Mouse (Mus musculus) ES-Bruce4 (cell line): ENCODE measurements at regions not wholly inside any gene's neighbourhood (a gene's known extent, or its start where the extent isn't known, plus 50 kb on each side); places are given as distances from the start of the nearest gene placed in this dataset.

Source experiments
- H3K27ac ChIP-seq: 2 replicates; pipeline ENCODE4 v1.5.1; 2012; ENCODE audit warnings: low read length, inconsistent platforms; ENCODE audit not compliant: insufficient read depth
- H3K27me3 ChIP-seq: 2 replicates; pipeline ENCODE4 v1.6.1; 2012; ENCODE audit warnings: mild to moderate bottlenecking, low read length, inconsistent platforms; ENCODE audit not compliant: control insufficient read depth, poor library complexity, insufficient read depth, severe bottlenecking
- H3K36me3 ChIP-seq: 2 replicates; pipeline ENCODE4 v1.6.1; 2012; ENCODE audit warnings: inconsistent platforms, mild to moderate bottlenecking, low read length, moderate library complexity; ENCODE audit not compliant: control insufficient read depth, poor library complexity, insufficient read depth, severe bottlenecking
- H3K4me1 ChIP-seq: one replicate; pipeline ENCODE4 v1.8.1; 2011; ENCODE audit warnings: low read length; ENCODE audit not compliant: control insufficient read depth, insufficient read depth
- H3K4me3 ChIP-seq: 2 replicates; pipeline ENCODE4 v1.5.1; 2011; ENCODE audit warnings: low read depth, mild to moderate bottlenecking, low read length
- H3K9ac ChIP-seq: 2 replicates; pipeline ENCODE4 v1.6.1; 2012; ENCODE audit warnings: low read depth, mild to moderate bottlenecking, inconsistent platforms; ENCODE audit not compliant: poor library complexity, severe bottlenecking
- H3K9me3 ChIP-seq: replicated peaks from 2 replicates; pipeline ENCODE4 v1.6.1; 2012; ENCODE audit warnings: mild to moderate bottlenecking, low read length, inconsistent platforms; ENCODE audit not compliant: control insufficient read depth, poor library complexity, insufficient read depth, severe bottlenecking
- CTCF ChIP-seq: IDR thresholded peaks from one replicate; pipeline ENCODE4 v1.8.1; 2011; ENCODE audit warnings: low read depth, low read length
- EP300 ChIP-seq: IDR thresholded peaks from 2 replicates; pipeline ENCODE4 v1.6.1; 2011; ENCODE audit warnings: low read depth, low read length; ENCODE audit not compliant: insufficient read depth
- POLR2A ChIP-seq: IDR thresholded peaks from one replicate; pipeline ENCODE4 v1.8.1; 2011; ENCODE audit warnings: low read length; ENCODE audit not compliant: insufficient read depth

DNA sequence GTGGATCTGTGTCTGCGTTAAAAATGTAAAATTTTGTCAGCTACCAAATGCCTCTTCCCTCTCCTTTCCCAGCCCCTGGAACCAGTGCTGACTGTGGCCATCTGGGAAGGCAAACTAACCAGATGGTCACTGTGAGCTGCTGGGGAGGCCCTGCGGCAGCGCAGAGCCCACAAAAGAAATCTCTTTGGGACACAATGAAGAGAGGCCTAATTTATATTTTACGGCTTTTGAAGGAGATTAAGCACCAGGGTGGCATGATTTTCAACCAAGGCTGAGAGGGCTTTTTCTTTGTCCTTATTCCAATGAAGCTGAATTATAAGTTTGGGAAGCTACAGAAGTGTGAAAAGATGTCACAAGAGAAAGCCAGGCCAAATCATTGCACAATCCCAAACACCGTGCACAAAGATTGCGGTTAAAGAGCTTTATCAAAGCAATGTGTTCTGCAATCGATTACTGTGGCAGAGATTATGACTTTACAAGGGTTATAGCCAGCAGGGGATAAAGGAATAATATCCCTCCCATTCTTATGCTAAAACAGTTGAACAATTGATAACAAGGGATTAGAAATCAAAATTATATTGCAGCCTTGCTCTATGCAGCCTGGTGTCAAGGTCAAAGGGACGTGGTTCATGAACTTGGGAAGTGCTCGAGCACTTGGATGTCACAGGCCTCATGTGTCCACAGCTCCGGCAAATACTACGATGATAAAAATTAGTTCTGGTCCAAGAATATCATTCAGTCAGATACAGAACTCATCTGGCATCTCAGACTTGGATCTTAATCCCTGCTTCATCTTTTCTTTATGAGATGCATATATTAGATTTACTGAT is 237.6 kb downstream of the Pros1 start:
- no peaks in the 10 kb centered on the region for H3K36me3 ChIP-seq
- TF ChIP-seq EP300 (no peak), CTCF (no peak), POLR2A (no peak)
- H3K4me3 ChIP-seq: no peak overlapping the region
- no peaks in the 10 kb centered on the region for H3K27me3 ChIP-seq
- no peaks in the 10 kb centered on the region for H3K4me1 ChIP-seq
- no peaks in the 10 kb centered on the region; the same call in 1 of the 2 replicates for H3K9me3 ChIP-seq
- H3K9ac ChIP-seq: no peak overlapping the region
- no peak overlapping the region for H3K27ac ChIP-seq

DNA sequence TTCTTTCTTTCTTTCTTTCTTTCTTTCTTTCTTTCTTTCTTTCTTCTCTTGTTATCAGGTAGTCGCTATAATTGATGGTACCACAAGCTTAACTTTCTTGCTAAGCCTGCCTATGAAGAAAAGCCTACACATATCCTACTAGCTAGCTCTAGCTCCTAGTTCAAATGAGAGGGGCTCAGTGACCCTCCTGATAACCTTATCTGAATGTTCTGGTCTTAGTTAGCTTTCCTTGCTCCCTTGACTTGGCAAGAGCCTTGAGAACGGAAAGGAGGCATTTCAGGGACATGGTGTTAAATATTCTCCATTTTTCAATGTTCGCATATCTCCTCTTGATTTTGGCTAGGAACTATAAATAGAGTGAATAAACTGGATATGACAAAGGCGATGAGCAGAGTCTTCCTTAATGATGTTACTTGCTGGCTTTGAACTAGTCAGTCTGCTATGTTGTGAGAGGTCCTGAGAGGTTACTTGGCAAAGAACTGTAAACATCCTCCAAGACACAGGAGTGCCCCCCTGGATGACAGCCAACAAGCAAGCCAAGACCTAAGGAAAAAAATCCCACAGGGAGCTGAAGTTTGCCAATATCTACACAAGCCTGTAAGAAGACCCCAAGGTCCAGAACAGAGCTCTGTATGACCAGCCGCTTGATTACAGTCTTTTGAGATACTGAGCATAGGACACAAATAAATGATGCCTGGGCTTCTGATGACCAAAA is 240.2 kb downstream of the Pros1 start:
- Histone ChIP-seq H3K27me3 (no peaks in the 10 kb centered on the region), H3K9ac (no peak overlapping the region), H3K9me3 (no peaks in the 10 kb centered on the region; the same call in 1 of the 2 replicates), H3K4me3 (no peak overlapping the region), H3K27ac (no peak overlapping the region), H3K4me1 (no peaks in the 10 kb centered on the region), H3K36me3 (no peaks in the 10 kb centered on the region)
- TF ChIP-seq CTCF: no peak
- TF ChIP-seq POLR2A: no peak
- TF ChIP-seq EP300: no peak

DNA sequence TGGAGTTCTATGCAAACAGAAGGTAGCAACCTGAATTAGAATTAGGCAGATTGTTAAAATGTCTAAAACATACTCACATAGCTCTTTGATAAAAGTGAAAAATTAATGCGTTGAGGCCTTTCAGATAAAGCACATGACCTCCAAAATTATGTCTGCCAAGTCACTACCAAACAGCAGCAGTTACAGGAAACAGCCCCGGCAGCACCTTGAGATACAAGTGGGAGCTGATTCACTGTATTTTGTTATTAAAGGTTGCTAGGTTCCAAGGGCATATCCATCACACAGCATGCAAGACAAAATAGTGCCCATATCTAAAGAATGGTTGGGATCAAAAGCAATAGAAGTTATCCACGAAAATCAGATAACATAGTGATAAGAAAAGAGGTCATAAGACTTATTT is 248.3 kb downstream of the Pros1 start:
- TF ChIP-seq CTCF (no peak), POLR2A (no peak), EP300 (no peak)
- no peaks in the 10 kb centered on the region for H3K4me1 ChIP-seq
- H3K9ac ChIP-seq: no peak overlapping the region
- H3K4me3 ChIP-seq: no peak overlapping the region
- H3K27ac ChIP-seq: no peak overlapping the region
- no peaks in the 10 kb centered on the region for H3K9me3 ChIP-seq
- H3K36me3 ChIP-seq: no peaks in the 10 kb centered on the region
- H3K27me3 ChIP-seq: no peaks in the 10 kb centered on the region

DNA sequence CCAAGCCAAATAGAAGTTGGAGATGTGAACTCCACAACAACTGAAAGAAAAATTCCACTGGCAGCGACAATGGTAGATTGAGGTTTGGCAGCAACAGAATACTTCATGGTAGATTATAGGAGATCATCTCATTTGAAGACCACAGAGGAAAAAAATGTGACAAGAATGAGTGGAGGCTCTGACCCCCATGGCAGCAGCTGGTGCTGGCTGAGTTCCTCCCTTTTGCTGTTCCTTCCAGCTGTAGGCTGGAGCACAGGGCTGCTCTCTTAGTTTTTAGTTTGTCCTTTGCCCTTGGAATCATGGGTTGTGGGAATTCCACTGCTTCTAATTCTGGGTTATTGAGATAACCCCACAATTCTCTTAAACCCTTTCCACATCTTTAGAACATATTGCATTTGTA is 248.8 kb downstream of the Pros1 start:
- H3K27me3 ChIP-seq: no peaks in the 10 kb centered on the region
- TF ChIP-seq POLR2A (no peak), CTCF (no peak), EP300 (no peak)
- no peak overlapping the region for H3K4me3 ChIP-seq
- H3K9ac ChIP-seq: no peak overlapping the region
- no peaks in the 10 kb centered on the region for H3K36me3 ChIP-seq
- H3K4me1 ChIP-seq: no peaks in the 10 kb centered on the region
- H3K27ac ChIP-seq: no peak overlapping the region
- no peaks in the 10 kb centered on the region for H3K9me3 ChIP-seq

DNA sequence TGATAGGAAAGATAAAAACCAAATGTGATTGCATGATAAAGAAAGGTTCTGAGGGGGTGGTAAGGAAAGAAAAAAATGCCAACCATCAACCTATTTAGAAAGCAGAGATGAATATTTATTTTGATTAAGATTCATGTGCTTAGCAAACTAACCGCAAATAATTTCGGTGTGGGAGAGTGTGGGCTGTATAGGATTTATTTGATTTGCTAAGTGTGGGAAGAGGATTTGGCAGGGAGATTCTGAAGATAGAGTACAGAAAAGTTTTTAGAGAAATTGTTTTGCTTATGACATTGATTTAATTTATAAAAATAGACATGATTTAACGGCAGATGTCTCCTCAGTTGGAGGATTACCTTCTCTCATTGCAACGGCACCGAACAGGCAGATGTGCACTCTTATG is 250.3 kb downstream of the Pros1 start:
- H3K36me3 ChIP-seq: no peaks in the 10 kb centered on the region
- no peaks in the 10 kb centered on the region for H3K4me1 ChIP-seq
- H3K27ac ChIP-seq: no peak overlapping the region
- H3K9ac ChIP-seq: no peak overlapping the region
- no peaks in the 10 kb centered on the region for H3K9me3 ChIP-seq
- TF ChIP-seq CTCF: no peak
- TF ChIP-seq POLR2A: no peak
- no peak for TF ChIP-seq EP300
- H3K4me3 ChIP-seq: no peak overlapping the region
- no peaks in the 10 kb centered on the region for H3K27me3 ChIP-seq

DNA sequence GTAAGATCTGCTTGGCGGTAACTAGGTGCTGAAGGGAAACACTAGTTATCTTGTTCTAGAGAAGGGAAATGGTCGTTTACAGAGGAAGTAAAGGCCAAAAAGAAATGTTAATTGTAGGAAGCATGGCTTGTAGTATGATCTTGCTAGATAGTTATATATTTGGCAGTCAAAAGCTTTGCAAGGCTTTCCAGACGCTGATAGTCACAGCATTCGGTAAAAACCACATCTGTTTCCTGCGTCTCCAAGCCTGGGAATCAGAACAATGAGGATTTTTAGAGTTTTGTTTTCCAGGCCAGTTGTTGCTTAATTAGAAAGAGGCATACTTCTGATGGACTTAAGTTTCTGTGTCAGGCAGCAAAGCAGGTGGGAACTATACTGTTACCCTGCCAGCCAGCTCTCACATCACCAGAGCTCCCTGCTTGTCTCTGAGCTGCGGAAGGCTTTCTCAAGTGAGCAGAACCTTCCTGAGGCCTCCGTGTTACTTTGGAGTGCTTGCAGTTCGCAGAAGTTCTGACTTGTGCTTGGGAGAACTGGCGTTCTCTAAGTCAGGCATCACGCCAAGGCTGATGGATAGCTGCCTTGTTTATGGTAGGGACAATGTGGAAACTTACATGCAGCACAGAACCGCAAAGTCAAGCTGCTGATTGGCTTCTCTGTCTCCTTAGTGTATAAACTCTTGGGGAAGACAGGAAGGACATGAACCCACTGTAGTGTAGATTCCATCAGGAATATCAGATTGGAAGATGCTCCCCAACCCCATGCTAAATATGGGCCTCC is 251.0 kb downstream of the Pros1 start:
- Histone ChIP-seq H3K4me3 (no peak overlapping the region), H3K9me3 (no peaks in the 10 kb centered on the region), H3K4me1 (no peaks in the 10 kb centered on the region), H3K27ac (no peak overlapping the region), H3K9ac (no peak overlapping the region), H3K36me3 (no peaks in the 10 kb centered on the region), H3K27me3 (no peaks in the 10 kb centered on the region)
- no peak for TF ChIP-seq EP300
- TF ChIP-seq POLR2A: no peak
- no peak for TF ChIP-seq CTCF
